Mouse (Mus musculus) induced T-regulatory cell, adult 2 months (primary cell): ENCODE data around the gene Eno4.

Experiments used
- DNase-seq: peaks from one replicate; pipeline ENCODE4 v3.0.0-alpha.2; 2012; ENCODE audit warnings: low read depth

Eno4 gene

GRCm38 (mm10) chr19:58974126-58974525 is 30.9 kb downstream of the Eno4 start:
- no peak for DNase-seq

- DNase-seq = no peak
Observed at GRCm38 (mm10) chr19:58975216-58975863, 32.1 kb downstream of the Eno4 start.

DNA sequence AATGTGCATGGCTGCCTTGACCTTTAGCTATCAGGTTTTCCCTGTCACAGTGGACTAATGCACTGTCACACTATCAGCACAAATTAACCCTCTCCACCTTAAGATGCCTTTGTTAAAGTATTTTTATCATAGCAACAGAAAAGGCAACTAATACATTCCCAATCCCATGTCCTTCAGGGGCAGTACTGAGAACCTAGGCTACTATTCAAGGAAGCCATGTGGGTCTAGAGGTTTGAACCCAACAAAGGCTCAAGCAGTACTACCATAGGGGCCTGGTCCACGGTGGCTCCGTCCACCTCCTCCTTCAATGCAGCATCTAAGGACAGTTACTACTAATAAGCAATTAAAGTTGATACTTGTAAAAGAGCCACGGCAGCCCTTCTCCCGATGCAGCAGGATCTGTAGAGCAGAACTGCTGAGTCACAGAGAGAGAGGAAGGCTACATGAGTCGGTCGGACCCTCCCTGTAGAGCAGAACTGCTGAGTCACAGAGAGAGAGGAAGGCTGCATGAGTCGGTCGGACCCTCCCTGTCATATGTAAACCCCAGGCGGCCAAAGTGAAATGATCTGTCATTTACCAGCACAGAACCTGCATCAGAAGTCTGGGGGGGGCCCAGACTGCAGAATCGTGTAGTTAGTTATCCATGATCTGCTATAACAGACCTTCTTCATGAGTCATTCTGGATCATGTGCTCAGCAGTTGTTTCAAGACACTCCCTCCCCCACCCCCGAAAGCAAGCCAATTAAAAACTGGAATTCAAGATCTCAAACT is 35.4 kb downstream of the Eno4 start:
- no peak for DNase-seq

- no peak for DNase-seq
Observed at GRCm38 (mm10) chr19:58979436-58980055, 36.3 kb downstream of the Eno4 start.

- DNase-seq = no peak
Observed at GRCm38 (mm10) chr19:58980056-58980440, 36.8 kb downstream of the Eno4 start.

GRCm38 (mm10) chr19:58981571-58981970 is 38.3 kb downstream of the Eno4 start:
- DNase-seq = no peak

GRCm38 (mm10) chr19:59002827-59003226 is 59.6 kb downstream of the Eno4 start:
- DNase-seq = no peak

DNA sequence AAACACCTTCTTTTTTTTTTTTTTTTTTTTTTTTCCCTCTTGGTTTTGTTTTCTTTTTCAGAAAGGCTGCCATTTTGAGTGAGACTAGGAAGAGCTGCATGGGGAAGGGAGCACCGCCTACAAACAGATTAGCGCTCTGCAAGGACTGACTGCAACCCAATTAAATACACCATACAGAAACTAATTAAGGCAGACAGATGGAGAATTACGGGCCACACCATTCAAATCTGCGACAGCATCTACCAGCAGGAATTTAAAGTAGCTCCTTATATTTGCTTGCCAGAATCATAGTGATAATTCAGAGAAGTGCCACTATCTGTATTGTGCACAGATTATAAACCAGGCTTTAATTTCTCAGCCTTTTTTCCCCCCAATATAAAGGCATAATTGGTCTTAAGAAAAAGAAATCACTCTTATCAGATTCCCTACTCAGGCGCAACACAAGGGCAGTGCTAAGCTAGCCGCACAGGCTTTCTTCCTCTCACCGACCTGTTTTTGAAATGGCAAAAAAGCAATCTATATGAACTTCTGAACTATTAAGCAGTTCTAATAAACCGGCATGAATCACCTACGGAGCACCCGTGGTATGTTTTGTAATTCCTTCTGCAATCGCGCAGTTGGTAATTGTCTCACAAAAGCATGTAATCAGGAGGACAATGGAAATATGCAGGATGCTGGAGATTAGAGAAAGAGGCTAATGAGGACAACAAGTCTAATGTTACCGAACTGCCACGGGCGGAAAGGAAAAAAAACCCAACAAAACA is 63.5 kb downstream of the Eno4 start:
- DNase-seq = no peak

DNA sequence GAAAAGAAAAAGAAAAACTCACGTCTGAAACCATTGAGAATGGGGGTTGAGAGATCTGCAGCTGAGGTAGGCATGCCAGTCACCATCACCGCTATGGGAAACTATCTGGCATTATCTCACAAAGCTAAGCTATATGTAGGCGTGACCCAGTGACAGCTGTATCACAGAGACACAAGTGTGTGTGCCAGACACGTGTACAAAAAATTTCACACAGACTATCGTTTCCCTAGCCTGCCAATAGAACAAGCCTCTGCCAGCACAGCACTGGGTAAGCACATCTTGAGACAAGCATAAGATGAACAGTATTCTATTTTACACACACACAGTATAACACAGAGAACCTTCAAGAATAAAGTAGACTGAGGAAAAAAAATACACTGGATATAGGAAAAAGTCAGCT is 67.6 kb downstream of the Eno4 start:
- no peak for DNase-seq
